Mouse (Mus musculus) heart, postnatal 0 days (tissue): Measurements from ENCODE around the gene Slc4a3. TPM values are rescaled to one million over a fixed set of nuclear protein-coding genes. Genes with fewer than 3 reads are reported as not detected.

ENCODE experiments used
- ATAC-seq: fragments of 200-750 bp; cut with Nextera tagmentation; 2 replicates; pipeline ENCODE4 v1.8.0; 2017; ENCODE audit warnings: low read depth, moderate number of reproducible peaks, moderate library complexity; ENCODE audit not compliant: insufficient read depth
- DNase-seq: peaks from one replicate; pipeline ENCODE4 v3.0.0-alpha.2; 2016; ENCODE audit warnings: low spot score
- H3K27ac ChIP-seq: fragments of 300-500 bp; sonication (generic); 2 replicates; pipeline ENCODE4 v1.5.1; 2014; ENCODE audit warnings: low read depth, mild to moderate bottlenecking
- H3K27me3 ChIP-seq: fragments of 300-500 bp; sonication (generic); 2 replicates; pipeline ENCODE4 v1.6.1; 2014; ENCODE audit warnings: low read length, mixed read lengths; ENCODE audit not compliant: control insufficient read depth, insufficient read depth
- H3K36me3 ChIP-seq: fragments of 300-500 bp; sonication (generic); replicated peaks from 2 replicates; pipeline ENCODE4 v1.6.1; 2014; ENCODE audit warnings: low read length, mixed read lengths; ENCODE audit not compliant: control insufficient read depth, insufficient read depth
- H3K4me1 ChIP-seq: fragments of 300-500 bp; sonication (generic); 2 replicates; pipeline ENCODE4 v1.6.1; 2014; ENCODE audit warnings: antibody characterized with exemption; ENCODE audit not compliant: control insufficient read depth, insufficient read depth
- H3K4me2 ChIP-seq: fragments of 300-500 bp; sonication (generic); 2 replicates; pipeline ENCODE4 v1.6.1; 2014; ENCODE audit warnings: low read depth, mild to moderate bottlenecking, low read length, moderate library complexity
- H3K4me3 ChIP-seq: fragments of 300-500 bp; sonication (generic); 2 replicates; pipeline ENCODE4 v1.5.1; 2014; ENCODE audit warnings: low read depth, low read length
- H3K9ac ChIP-seq: fragments of 300-500 bp; sonication (generic); replicated peaks from 2 replicates; pipeline ENCODE4 v1.6.1; 2014; ENCODE audit warnings: low read depth, low read length, mixed read lengths
- H3K9me3 ChIP-seq: fragments of 300-500 bp; sonication (generic); replicated peaks from 2 replicates; pipeline ENCODE4 v1.6.1; 2016; ENCODE audit warnings: low read length; ENCODE audit not compliant: control insufficient read depth
- CTCF ChIP-seq: IDR thresholded peaks from 2 replicates; pipeline ENCODE4 v1.5.1; 2016; ENCODE audit warnings: antibody characterized with exemption, control low read depth, low read depth
- EP300 ChIP-seq: IDR thresholded peaks from 2 replicates; pipeline ENCODE4 v1.6.1; 2016; ENCODE audit warnings: antibody characterized with exemption, low read depth
- WGBS: fragments of 180-500 bp; shearing (Covaris S2); extraction: QIAGEN DNeasy Blood & Tissue Kit; methylation state at CpG from one replicate; pipeline ENCODE4 v1.1.7; 2014; 5-methylcytosine and 5-hydroxymethylcytosine counted together
- polyA plus RNA-seq: library from polyadenylated mRNA; unstranded; fragments of >200 nt; fragmentation: Nextera tagmentation; extraction: Ambion mirVana; gene quantifications from 2 replicates; pipeline ENCODE4 v1.2.1, GENCODE M21; 2015
- total RNA-seq: library from RNA; depleted of rRNA; stranded (reverse); fragments of >200 nt; gene quantifications from 2 replicates; pipeline ENCODE4 v1.2.3, GENCODE M21; 2014; ENCODE audit warnings: low replicate concordance

Gene Slc4a3
- total and polyA plus RNA-seq, 2 experiments from 2014 or later = 49.9 to 136 TPM

DNA sequence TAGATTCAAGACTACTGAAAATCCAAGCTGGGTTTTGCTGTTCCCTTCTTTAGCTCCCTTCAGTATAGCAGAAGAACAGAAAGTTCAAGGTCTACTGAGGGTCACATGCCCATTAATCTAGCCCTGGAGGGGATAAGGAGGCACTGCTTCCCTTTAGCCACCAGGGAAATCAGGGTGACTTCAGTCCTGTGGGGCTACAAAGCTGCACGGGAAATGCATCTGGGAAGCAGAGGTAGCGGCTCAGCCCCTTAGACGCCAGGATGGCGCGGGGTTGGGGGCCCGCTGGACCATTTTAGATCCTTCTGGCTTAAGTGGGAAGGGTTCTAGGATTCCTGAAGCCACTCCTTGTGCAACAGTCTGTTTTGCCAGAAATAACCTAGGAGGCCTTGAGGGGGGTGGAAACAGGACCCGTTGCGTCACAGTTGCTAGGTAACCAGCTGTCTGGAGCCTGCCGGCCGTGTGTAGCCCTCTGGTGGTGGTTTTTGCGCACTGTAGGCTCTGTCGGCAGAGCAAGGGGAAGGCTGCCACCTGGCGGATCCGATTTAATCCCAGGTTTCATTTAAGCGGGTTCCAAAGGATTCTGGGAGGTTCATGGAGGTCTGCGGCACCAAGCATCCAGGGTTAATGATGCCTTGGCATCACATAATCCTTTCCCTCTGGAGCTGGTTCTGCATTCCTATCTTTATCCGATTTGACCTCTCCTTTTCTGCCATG is 13.3 kb downstream of the Slc4a3 start:
- peak; percentile 97 for DNase-seq
- Histone ChIP-seq H3K27ac (peak overlapping the region; percentile 84), H3K4me1 (peaks cover 21% of the 10 kb centered on the region), H3K4me3 (no peak overlapping the region), H3K4me2 (peak overlapping the region; percentile 37), H3K9me3 (no peaks in the 10 kb centered on the region), H3K36me3 (peaks cover 25% of the 10 kb centered on the region), H3K27me3 (no peaks in the 10 kb centered on the region), H3K9ac (no peak overlapping the region; the same call in 1 of the 2 replicates)
- ATAC-seq = peak; percentile 92
- TF ChIP-seq EP300 (peak; percentile 67; the same call in 1 of the 2 replicates), CTCF (peak; percentile 100)
- 2% methylated on average over 17 of the region's 17 CpGs for WGBS

GRCm38 (mm10) chr1:75560206-75560913 is 14.3 kb downstream of the Slc4a3 start:
- Histone ChIP-seq H3K4me1 (peaks cover 23% of the 10 kb centered on the region), H3K9me3 (no peaks in the 10 kb centered on the region), H3K27me3 (no peaks in the 10 kb centered on the region), H3K4me2 (no peak overlapping the region), H3K4me3 (no peak overlapping the region), H3K9ac (no peak overlapping the region), H3K36me3 (peaks cover 15% of the 10 kb centered on the region), H3K27ac (peak overlapping the region; percentile 3)
- ATAC-seq = no peak
- DNase-seq = no peak
- 68% methylated on average over 12 of the region's 12 CpGs for WGBS
- TF ChIP-seq CTCF = no peak
- TF ChIP-seq EP300 = no peak

DNA sequence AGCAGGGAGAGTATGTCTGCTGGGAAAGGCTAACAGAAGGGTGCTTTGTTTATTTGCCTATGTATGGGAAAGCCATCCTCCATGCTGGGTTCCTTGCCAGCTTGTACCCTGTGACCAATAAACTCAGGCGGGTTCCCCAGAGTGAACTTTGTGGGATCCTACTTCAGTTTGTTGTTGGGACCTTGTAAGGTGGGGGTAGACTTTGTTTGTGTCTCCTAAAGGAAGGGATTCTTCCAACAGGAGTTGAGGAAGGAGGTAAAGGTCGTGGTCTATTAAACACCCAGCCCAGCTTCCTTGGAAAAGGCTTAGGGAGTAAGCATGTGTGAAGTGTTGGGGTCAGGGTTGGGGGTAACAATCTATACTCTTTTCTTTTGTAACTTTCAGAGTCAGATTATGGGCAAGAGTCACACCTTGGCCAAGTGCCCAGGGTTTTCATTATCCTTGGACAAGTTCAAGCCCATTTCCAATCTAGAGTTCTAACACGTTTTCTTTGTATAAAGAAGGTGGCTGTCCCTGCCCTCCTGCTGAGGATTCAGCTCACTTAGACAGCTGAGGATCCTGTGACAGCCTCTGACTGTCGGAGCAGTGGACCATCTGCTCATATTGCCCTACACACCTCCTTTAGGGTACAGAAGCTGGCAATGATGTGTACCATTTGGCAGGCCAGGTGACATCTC is 15.3 kb downstream of the Slc4a3 start:
- Histone ChIP-seq H3K27me3 (no peaks in the 10 kb centered on the region), H3K27ac (peak overlapping the region; percentile 78), H3K4me2 (no peak overlapping the region), H3K9ac (no peak overlapping the region), H3K4me3 (no peak overlapping the region), H3K4me1 (peaks cover 29% of the 10 kb centered on the region), H3K9me3 (no peaks in the 10 kb centered on the region), H3K36me3 (peaks cover 13% of the 10 kb centered on the region; the same call in 1 of the 2 replicates)
- TF ChIP-seq EP300 (0 out of 2 replicates have a peak, but pooled peaks have one; percentile 30), CTCF (no peak)
- 28% methylated on average over 4 of the region's 4 CpGs for WGBS
- ATAC-seq (peak; percentile 2; the same call in 1 of the 2 replicates), DNase-seq (no peak)

DNA sequence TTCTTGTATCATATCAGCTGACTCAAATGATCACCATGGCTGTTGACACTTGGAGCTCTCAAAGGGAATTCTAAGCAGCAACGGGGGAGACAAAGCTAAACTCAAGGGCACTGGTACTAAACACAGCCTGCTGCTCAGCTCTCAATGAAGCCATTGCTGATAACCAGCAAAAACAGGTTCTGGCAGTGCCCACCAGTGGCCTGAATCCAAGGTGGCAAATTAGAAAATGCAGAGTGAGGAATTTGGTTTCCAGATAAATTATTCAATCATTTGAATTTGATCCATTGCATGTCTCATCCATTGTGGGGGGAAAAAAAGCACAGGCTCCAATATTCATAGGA is 15.8 kb downstream of the Slc4a3 start:
- DNase-seq (peak; percentile 32), ATAC-seq (peak; percentile 5; the same call in 1 of the 2 replicates)
- H3K4me2 ChIP-seq = no peak overlapping the region
- peaks cover 29% of the 10 kb centered on the region for H3K4me1 ChIP-seq
- H3K9ac ChIP-seq = no peak overlapping the region
- H3K4me3 ChIP-seq = no peak overlapping the region
- H3K36me3 ChIP-seq = peaks cover 13% of the 10 kb centered on the region; the same call in 1 of the 2 replicates
- peak overlapping the region; percentile 78 for H3K27ac ChIP-seq
- H3K27me3 ChIP-seq = no peaks in the 10 kb centered on the region
- H3K9me3 ChIP-seq = no peaks in the 10 kb centered on the region
- 17% methylated on average over 1 of the region's 1 CpGs for WGBS
- no peak for TF ChIP-seq EP300

- Histone ChIP-seq H3K9me3 (no peaks in the 10 kb centered on the region), H3K4me3 (no peak overlapping the region), H3K4me2 (no peak overlapping the region), H3K9ac (no peak overlapping the region), H3K36me3 (no peaks in the 10 kb centered on the region), H3K27ac (no peak overlapping the region), H3K4me1 (peaks cover 25% of the 10 kb centered on the region), H3K27me3 (no peaks in the 10 kb centered on the region)
- DNase-seq = no peak
- TF ChIP-seq EP300 = no peak
- TF ChIP-seq CTCF = no peak
- 95% methylated on average over 2 of the region's 2 CpGs for WGBS
- no peak for ATAC-seq
Observed at GRCm38 (mm10) chr1:75564102-75564501, 18.0 kb downstream of the Slc4a3 start.
